Mouse (Mus musculus) heart, adult 18-20 months (tissue): ENCODE measurements at regions not wholly inside any gene's neighbourhood (a gene's known extent, or its start where the extent isn't known, plus 50 kb on each side); places are given as distances from the start of the nearest gene placed in this dataset.

Source experiments
- DNase-seq, 2 experiments: peaks; one replicate each; pipeline ENCODE4 v3.0.0; 2021 to 2022; ENCODE audit warnings: mixed read lengths in 1 of 2

DNA sequence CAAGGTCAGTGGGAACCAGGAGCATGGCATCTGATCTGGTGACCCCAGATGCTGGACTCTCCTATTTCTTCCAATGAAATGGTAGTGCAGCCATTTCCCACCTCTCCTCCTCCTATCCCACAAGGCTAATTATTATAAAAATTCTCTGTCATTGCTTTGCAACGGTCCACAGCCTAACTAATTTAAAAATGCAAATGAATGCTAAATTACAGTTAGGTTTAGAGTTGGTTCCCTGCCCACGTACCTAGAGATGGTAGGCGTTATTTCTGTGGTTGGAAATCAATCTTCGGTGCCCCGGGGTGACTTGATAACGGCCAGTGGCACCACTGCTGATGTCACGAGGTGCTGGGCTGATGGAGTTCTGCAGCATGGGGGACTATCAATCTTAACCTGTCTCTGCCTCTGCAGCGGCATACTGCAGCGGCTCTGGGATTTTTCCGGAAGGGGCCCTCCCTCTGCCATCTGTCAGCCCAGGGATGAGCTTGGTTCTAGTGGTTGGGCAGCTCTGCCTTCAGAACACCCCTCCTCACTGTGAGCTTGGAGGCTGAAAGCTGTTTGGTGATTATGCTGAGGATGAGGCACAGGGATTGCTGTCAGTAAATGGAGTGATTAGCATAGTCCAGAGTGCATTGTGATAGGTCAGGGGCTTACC is 66.5 kb downstream of the Nmur2 start:
- DNase-seq = no peak

DNA sequence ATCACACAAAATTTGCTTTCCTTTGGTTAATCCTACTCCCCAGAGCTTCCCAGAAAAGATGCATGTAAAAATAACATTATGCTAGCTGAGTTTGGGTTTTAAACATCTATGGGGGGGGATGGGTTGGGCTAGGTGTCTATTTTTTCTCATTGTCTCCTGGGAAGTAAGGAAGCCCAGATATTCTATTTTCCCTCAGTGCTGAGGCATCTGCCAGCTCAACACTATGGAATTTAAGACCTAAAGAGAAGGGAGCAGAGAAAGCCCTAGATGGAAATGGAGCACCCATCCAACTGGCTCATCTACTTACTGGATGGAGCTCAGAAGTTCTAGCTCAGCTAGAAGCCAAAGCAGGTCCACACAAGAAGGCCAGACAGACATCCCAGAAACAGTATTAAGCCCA is 74.2 kb downstream of the Nmur2 start:
- DNase-seq = no peak

GRCm38 (mm10) chr11:55958372-55958771 is 82.4 kb downstream of the Nmur2 start:
- DNase-seq = no peak

- no peak for DNase-seq
Measured at GRCm38 (mm10) chr11:55957355-55957754, 83.5 kb downstream of the Nmur2 start.

DNA sequence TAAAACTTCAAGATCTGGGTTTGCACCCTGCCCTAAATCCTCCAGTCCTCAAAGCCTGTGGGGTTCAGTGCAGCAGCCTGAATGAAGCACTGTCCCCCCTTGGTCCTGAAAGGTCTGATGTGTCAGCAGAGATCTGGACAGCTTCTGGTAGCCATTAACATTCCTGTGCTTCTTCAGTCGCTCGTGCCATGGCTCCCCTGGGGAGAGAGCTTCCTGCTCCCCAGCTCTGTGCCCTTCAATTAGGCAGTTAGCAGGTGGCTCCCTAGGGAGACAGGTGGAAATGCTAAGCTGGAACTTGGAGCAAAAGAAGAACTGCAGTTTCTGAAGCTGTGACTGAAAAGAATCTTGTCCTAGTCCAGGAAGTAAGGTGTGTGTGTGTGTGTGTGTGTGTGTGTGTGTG is 87.1 kb downstream of the Nmur2 start:
- DNase-seq = no peak

DNA sequence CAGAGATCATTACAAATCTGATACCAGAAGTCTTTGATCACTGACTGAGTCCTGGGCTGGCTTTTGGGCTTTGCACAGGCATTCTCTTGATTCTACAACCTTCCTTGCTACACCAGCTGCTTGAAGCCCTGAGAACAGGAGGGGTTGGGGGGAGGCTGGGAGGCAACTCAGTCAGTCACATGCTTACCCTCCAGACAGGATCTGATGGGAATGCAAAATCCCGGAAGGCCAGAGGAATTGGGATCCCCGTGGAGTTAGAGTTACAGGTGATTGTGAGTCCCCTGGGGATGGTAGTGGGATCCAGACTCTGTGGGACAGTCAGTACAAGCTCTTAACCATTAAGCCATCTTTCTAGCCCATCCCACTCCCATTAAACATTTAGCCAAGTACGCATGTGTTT is 91.2 kb downstream of the Nmur2 start:
- no peak for DNase-seq

DNA sequence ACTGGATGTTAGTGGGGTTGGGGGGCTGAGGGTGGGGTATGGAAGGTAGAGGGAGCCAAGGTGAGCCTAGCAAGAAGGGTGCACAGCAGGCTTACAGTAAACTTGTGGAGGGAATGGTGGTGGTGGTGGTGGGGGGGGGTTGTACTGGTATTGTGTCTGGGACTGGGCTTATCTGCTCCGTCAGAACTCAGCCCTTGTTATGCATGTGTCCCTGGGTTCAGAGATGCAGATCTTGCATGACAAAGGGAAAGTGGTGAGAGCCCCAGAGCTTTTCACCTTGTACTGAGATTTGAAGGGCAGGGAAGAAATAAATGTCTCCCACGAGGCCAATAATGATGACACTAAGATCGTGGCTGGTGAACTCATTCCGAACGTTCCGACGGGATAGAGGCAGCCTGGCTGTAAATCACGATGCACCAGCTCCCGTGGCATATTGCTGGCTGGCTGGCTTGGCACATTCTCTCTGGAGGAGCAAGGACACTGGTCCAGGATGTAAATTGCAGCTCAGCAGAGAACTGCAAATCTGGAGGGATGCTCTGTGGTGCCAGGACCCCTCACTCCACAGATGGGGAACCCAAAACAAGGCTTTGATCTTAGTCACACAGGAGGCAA is 94.1 kb downstream of the Nmur2 start:
- DNase-seq = no peak

DNA sequence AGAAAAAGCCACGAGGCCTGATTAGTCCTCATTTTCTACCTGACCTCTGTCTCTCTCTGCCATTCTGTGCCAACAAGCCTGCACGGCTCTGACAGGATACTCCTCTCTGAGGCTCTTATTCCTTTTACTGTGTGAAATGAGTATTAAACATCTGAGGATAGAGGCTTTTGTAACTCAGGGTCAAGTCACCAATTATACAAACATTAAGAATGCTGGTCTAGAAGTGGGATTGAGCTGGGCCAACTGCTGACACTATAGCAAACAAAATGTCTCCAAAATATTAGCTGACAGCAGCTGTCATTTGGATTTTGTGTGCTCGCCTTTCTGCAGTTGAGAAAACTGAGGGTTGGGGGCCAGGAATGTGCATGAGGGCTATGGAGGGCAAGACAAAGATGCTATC is 94.8 kb downstream of the Nmur2 start:
- DNase-seq = no peak

DNA sequence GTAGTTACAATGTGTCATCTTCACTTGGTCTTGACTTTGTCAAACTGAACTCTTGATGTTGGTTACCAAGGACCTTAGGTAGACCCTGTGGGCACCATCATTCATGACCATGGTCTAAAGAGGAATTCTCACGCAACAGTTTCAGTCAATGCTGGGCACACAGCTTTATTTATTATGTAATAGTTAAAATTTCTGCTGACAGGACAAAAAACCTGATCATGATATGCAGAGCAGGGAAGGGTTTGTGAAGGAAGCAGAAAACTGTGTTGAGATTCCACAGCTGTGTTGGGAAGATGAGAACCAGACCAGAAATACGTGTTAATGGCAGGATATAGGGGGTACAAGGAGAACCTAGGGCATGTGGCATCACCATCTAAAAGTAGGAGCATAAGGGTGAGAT is 100.8 kb downstream of the Nmur2 start:
- DNase-seq = no peak

GRCm38 (mm10) chr11:55926366-55926765 is 114.4 kb downstream of the Nmur2 start:
- DNase-seq = no peak

DNA sequence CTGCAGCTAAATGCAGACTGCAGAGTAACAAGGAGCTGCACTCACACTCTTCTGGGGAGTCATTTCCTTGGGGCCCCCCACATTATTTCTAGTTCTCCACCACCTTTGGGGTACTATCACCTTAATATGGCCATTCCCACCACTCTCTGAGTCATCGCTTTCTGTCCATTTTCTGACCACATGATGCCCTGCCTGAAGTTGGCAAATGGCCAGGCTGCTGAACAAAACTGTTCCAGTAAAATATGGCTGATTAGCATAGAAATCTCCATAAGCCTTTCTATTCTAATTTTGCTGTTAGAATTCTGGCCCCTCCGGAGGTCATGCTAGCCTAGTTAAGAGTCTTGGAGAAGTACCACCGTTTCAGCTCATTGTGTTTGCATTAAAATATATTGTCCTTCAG is 121.7 kb downstream of the Nmur2 start:
- no peak for DNase-seq

- no peak for DNase-seq
Measured at GRCm38 (mm10) chr11:55918411-55918810, 122.4 kb downstream of the Nmur2 start.

DNA sequence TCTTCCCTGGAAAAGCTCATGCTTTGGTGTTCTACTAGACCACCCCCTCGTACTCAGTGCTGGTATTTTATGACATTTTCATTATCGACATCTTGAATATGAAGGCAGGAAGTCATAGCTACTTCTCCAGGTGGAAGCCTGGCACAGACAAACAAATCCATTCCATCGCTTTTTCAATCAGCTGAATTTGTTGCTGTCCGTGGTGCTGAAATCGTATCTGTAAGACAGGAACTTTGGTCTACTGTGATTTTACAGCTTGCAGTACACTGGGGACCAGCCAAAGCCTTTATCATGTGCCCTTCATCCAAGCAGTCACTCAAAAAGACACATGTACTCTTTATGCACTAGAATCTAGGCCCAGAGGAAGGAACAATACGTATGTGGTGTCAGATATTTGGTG is 143.3 kb downstream of the Nmur2 start:
- peak in 1 of 2 experiments; percentile 19 for DNase-seq

- DNase-seq = no peak
Measured at GRCm38 (mm10) chr11:55890161-55890560, 150.6 kb downstream of the Nmur2 start.

DNA sequence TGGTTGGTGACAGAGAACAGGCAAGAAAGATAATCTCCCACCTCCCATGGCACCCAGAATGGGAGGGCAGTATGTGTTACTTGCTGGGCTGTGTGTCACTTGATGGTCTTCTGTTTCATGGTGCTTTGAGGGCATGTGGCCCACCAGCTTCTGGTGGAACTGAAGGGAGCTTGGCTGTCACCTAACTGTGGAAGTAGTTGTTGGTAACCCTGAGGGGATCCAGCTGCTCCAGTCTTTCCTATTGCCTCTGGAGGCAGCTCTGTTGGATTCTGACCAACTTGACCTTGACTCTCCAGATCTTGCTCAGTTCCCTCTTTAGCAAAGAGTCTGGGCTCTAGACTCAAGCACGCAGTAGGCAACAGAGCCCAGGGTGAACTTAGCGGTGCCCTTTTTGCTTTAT is 162.2 kb downstream of the Nmur2 start:
- no peak for DNase-seq

GRCm38 (mm10) chr11:55867141-55867540 is 173.7 kb downstream of the Nmur2 start:
- DNase-seq = peak in 1 of 2 experiments; percentile 1

GRCm38 (mm10) chr11:55859230-55859629 is 181.6 kb downstream of the Nmur2 start:
- DNase-seq = no peak

DNA sequence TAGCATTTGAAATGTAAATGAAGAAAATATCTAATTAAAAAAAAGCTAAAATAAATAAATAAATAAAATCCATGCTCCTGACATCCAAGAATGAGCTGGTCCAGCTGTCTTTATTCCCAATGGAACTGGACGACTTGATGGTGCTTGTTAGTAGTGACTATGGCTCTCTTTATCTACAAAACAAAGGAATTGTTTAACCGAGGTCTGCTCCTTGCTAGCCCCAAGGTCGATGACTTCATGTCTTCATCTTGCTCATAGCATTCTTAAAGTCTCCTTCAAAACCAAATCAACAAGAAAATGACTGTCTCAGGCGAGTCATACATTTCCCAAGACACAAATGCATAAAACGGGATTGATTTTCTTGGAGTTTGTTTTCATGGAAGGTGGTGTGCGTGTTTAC is 212.5 kb upstream of the Glra1 start:
- DNase-seq = no peak

GRCm38 (mm10) chr11:55816566-55816965 is 208.6 kb upstream of the Glra1 start:
- no peak for DNase-seq

DNA sequence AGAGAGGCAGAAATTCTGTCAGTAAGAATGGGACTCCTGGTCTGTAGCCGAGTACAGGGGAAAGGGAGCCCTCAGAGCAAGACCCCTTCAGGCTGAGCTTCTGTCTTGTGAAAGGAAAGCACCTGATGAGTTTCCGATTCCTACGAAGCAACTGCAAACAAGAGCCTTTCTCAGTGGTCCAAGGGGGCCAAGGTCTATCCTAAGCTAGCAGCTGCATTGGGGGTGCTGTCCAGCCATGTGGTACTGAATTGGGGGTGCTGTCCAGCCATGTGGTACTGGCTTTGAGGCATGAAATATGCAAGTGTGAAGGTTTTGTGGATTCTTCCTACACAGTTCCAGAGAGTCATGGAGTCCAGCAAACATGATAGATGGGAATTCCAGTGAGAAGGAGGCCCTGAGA is 202.7 kb upstream of the Glra1 start:
- no peak for DNase-seq

DNA sequence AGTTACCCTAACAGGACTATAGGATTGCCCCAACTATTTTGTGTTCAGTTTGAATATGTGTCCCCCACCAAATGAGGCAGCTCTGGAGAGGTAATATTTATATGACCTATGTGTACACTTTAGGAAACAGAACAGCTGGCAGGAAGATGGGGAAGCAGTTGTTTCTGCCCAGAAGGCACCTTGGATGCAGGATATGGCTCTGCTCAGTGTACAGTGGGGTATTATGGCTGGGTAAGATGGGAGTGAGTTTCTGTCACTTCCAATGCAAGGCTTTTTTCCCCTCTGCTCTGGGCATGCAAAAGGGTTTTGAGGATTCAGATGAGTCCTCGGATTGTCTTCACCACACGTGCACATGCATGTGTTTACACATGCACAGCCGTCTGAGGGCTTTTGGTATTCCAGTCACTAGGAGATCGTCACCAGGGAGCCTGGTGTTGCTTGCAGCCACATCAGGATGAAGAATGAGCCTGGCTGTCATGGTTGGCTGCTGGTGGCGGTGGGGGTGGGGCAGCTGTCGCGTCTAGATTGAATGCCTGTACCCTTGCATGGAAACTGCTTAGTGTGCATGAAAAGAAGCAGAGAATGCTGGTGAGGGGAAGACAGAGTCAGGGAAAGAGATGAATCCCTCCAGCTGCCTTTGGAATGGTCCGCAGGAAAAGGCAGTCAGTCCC is 183.3 kb upstream of the Glra1 start:
- no peak for DNase-seq

GRCm38 (mm10) chr11:55789638-55790037 is 181.6 kb upstream of the Glra1 start:
- no peak for DNase-seq

DNA sequence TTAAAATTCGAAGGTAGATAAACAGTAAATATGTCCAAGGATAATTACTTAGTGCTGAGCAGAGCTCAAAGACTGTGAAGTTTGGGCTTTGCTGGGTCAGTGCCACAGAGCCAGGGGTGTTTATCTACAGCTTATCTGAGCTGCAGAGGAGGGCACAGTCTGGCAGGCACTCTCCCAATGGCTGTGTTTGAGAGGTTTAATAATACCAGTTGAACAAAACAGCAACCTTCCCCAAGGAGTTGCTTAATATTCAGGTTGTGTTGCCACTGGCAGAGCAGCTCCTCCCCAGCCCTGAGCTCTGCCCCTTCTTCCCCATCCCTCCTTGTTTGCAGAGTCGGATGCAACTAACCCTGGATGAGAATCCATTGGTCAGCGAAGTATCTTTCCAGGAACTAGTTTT is 173.0 kb upstream of the Glra1 start:
- DNase-seq = no peak

- DNase-seq = no peak
Measured at GRCm38 (mm10) chr11:55780011-55780410, 172.0 kb upstream of the Glra1 start.
